Mouse (Mus musculus): Measurements from ENCODE around the gene Ror2. TPM values are rescaled to one million over a fixed set of nuclear protein-coding genes. Genes with fewer than 3 reads are reported as not detected.

The Ror2 gene
- polyA plus RNA-seq, 1 experiment from 2014 or later: 10.2 TPM

DNA sequence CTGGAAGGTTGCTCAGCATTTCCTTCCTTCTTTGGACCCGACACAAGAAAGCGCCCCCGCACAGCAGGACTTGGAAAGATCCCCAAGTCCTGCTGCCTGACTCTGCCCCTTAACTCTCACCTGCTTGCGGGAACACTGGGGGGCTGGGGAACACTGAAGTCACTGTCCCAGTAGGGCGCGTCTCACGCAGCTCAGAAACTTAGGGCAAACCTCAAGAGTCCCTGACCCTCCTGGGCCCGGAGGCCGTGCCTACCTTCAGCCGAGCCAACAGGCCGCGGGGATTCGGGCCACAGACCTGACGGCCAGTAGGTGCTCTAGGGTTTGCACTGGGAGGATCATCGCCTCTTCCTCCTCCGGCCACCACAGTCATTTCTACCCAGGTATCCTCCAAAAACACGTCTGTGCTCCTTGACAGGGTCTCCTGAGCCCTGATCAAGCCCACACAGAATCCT is 1.2 kb downstream of the Ror2 start:
- 2% methylated on average over 17 of the region's 17 CpGs for WGBS (ENCODE audit: insufficient replicate concordance)
- no peaks in the 10 kb centered on the region for H3K9me3 ChIP-seq (replicated peaks; ENCODE audit: control insufficient read depth, low read length)

DNA sequence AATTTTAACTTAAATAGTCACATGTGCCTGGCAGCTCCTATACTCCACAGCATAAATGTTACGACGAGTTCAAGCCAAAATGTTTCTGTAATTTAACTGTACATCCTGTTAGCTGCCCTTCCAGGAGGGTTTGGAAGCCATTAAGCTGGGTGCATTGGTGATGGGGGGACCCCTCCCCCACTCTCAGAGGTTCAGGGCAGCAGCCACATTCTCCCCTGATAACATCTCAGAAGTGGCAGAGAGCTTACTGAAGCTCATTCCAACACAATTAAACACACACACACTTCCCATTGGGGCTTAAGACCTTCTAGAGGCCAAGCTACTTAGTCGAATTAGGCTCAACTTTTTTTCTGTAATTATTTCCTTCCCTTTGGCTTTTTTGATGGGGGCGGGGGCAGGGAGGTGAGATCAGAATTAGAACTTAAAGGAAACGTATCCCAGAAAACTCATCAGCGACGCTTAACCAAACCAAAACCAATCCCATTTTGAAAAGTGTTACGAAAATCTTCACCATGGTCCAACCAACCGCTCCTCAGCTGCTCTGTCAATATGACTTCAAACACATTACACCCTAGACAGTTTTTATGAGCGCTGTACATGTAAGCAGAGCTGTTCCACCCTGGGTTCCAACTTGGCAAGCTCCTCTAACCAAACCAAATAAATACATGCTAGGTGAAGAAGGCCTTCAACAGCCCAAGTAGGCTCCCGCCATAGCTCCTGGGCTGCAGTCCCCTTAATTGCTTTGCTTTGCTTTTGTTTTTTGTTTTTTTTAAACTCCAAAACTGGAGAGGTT is 4.1 kb downstream of the Ror2 start:
- WGBS (ENCODE audit: insufficient replicate concordance): 39% methylated on average over 11 of the region's 11 CpGs
- H3K27me3 ChIP-seq (ENCODE audit: control insufficient read depth, insufficient read depth, low read length): 0 out of 2 replicates have a peak, but pooled peaks cover 3% of the 10 kb centered on the region
- no peak for ATAC-seq (replicated peaks; ENCODE audit: insufficient number of reproducible peaks, low FRiP score, low TSS enrichment)
- H3K9ac ChIP-seq (ENCODE audit: low read depth, low read length): no peak overlapping the region
- H3K4me2 ChIP-seq: peak overlapping the region; percentile 81
- H3K27ac ChIP-seq (ENCODE audit: low read depth, low read length): 0 out of 2 replicates have a peak overlapping the region, but pooled peaks have one; percentile 29
- no peak overlapping the region for H3K4me3 ChIP-seq (ENCODE audit: low read depth, low read length)
- H3K36me3 ChIP-seq (ENCODE audit: control insufficient read depth, insufficient read depth, low read length): no peaks in the 10 kb centered on the region
- H3K9me3 ChIP-seq (replicated peaks; ENCODE audit: control insufficient read depth, low read length): no peaks in the 10 kb centered on the region
- H3K4me1 ChIP-seq (ENCODE audit: control insufficient read depth, insufficient read depth, low read length): peaks cover 62% of the 10 kb centered on the region

More for the DNA sequence above, 1.2 kb downstream of the Ror2 start:
- Histone ChIP-seq H3K27me3 (ENCODE audit: control insufficient read depth, insufficient read depth, low read length) (0 out of 2 replicates have a peak, but pooled peaks cover 3% of the 10 kb centered on the region), H3K27ac (ENCODE audit: low read depth, low read length) (peak overlapping the region; percentile 75), H3K9ac (ENCODE audit: low read depth, low read length) (peak overlapping the region; percentile 88), H3K4me3 (ENCODE audit: low read depth, low read length) (peak overlapping the region; percentile 82), H3K4me1 (ENCODE audit: control insufficient read depth, insufficient read depth, low read length) (peaks cover 32% of the 10 kb centered on the region), H3K36me3 (ENCODE audit: control insufficient read depth, insufficient read depth, low read length) (no peaks in the 10 kb centered on the region), H3K4me2 (peak overlapping the region; percentile 81)
- ATAC-seq (replicated peaks; ENCODE audit: insufficient number of reproducible peaks, low FRiP score, low TSS enrichment): no peak

DNA sequence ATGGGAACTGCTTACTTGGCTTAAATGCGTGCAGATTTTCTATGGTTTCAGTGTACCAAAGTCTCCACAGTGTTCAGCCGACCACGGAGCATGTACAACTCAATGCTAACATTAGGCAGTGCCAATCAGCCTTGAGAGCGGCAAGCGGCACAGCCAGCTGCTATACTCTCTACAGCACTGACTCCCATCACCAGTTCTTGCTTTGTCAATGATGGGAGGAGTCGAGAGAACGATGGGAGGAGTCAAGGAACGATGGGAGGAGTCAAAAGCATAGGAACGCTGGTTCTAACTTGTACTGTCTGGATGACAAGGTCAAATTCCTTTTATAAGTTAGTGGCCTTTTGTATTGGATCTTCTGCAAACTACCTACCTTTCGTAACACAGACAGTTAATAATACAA is 7.0 kb downstream of the Ror2 start:
- WGBS (ENCODE audit: insufficient replicate concordance): 59% methylated on average over 10 of the region's 10 CpGs

DNA sequence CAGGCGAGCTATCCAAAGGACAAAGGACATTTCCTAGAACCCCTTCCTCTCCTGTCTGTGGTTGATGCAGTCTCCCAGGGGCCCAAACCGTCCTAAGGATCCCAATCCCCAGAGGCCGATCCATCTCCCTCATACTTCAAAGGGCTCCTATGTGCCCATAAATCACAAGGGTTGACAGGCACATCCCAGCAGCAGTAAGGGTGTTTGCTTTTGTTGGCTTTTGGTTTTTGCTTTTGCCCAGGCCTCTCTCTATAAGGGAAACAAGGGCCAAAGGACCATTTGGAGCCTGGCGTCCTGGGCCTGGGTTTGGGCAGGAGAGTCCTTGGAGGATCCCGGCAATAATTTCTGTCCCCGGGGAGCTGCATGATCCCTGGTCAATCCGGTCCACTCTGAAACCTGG is 9.5 kb downstream of the Ror2 start:
- ATAC-seq (replicated peaks; ENCODE audit: insufficient number of reproducible peaks, low FRiP score, low TSS enrichment): no peak
- no peak overlapping the region for H3K4me2 ChIP-seq
- H3K9me3 ChIP-seq (replicated peaks; ENCODE audit: control insufficient read depth, low read length): no peaks in the 10 kb centered on the region
- H3K4me3 ChIP-seq (ENCODE audit: low read depth, low read length): no peak overlapping the region
- peaks cover 72% of the 10 kb centered on the region for H3K4me1 ChIP-seq (ENCODE audit: control insufficient read depth, insufficient read depth, low read length)
- no peaks in the 10 kb centered on the region for H3K36me3 ChIP-seq (ENCODE audit: control insufficient read depth, insufficient read depth, low read length)
- H3K27me3 ChIP-seq (ENCODE audit: control insufficient read depth, insufficient read depth, low read length): no peaks in the 10 kb centered on the region
- H3K9ac ChIP-seq (ENCODE audit: low read depth, low read length): no peak overlapping the region
- no peak overlapping the region for H3K27ac ChIP-seq (ENCODE audit: low read depth, low read length)
- 46% methylated on average over 7 of the region's 7 CpGs for WGBS (ENCODE audit: insufficient replicate concordance)

More for the DNA sequence above, 7.0 kb downstream of the Ror2 start:
- Histone ChIP-seq H3K27ac (ENCODE audit: low read depth, low read length) (no peak overlapping the region), H3K27me3 (ENCODE audit: control insufficient read depth, insufficient read depth, low read length) (no peaks in the 10 kb centered on the region), H3K4me1 (ENCODE audit: control insufficient read depth, insufficient read depth, low read length) (peaks cover 74% of the 10 kb centered on the region), H3K9ac (ENCODE audit: low read depth, low read length) (no peak overlapping the region), H3K9me3 (replicated peaks; ENCODE audit: control insufficient read depth, low read length) (no peaks in the 10 kb centered on the region), H3K36me3 (ENCODE audit: control insufficient read depth, insufficient read depth, low read length) (no peaks in the 10 kb centered on the region), H3K4me2 (no peak overlapping the region), H3K4me3 (ENCODE audit: low read depth, low read length) (no peak overlapping the region)
- no peak for ATAC-seq (replicated peaks; ENCODE audit: insufficient number of reproducible peaks, low FRiP score, low TSS enrichment)

DNA sequence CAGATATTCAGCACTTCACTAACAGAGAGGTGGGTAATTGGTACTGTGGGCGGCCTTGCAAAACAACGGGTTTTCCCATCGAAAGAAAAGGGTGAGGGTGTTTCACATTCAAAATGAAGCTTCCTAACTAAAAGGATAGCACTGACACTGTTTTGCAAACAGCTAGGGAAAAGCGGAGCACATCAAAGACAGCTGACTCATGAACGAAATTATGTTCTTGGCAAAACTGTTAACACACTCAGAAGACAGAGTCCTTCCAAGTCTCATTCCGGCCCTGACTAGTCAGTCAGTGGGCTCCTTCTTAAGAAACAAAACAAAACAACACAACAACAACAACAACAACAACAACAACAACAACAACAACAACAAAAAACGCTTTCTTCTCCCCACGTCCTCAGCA is 10.1 kb downstream of the Ror2 start:
- Histone ChIP-seq H3K27me3 (ENCODE audit: control insufficient read depth, insufficient read depth, low read length) (no peaks in the 10 kb centered on the region), H3K36me3 (ENCODE audit: control insufficient read depth, insufficient read depth, low read length) (no peaks in the 10 kb centered on the region), H3K27ac (ENCODE audit: low read depth, low read length) (no peak overlapping the region), H3K9me3 (replicated peaks; ENCODE audit: control insufficient read depth, low read length) (no peaks in the 10 kb centered on the region), H3K4me2 (no peak overlapping the region), H3K9ac (ENCODE audit: low read depth, low read length) (no peak overlapping the region), H3K4me3 (ENCODE audit: low read depth, low read length) (no peak overlapping the region), H3K4me1 (ENCODE audit: control insufficient read depth, insufficient read depth, low read length) (peaks cover 67% of the 10 kb centered on the region)
- WGBS (ENCODE audit: insufficient replicate concordance): 54% methylated on average over 8 of the region's 8 CpGs
- no peak for ATAC-seq (replicated peaks; ENCODE audit: insufficient number of reproducible peaks, low FRiP score, low TSS enrichment)

DNA sequence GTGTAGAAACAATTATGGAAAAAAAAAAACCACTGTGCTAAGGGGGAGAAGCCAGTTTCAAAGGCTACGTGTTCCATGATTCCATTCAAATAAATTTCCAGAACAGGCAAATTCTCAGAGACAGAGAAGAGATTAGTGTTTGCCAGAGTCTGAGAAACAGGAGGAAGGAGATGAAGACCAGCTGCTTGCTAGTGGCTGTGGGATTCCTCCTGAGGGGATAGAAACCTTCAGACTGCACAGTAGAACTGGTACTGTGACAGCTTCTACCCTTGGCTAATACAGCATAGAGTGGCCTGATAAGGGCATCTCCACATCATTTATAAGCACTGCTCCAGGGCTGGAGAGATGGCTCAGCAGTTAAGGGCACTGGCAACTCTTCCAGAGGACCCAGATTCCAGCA is 11.2 kb downstream of the Ror2 start:
- no peaks in the 10 kb centered on the region for H3K9me3 ChIP-seq (replicated peaks; ENCODE audit: control insufficient read depth, low read length)
- no peak for ATAC-seq (replicated peaks; ENCODE audit: insufficient number of reproducible peaks, low FRiP score, low TSS enrichment)
- no peak overlapping the region for H3K4me2 ChIP-seq
- no peak overlapping the region for H3K4me3 ChIP-seq (ENCODE audit: low read depth, low read length)
- H3K27ac ChIP-seq (ENCODE audit: low read depth, low read length): no peak overlapping the region
- H3K36me3 ChIP-seq (ENCODE audit: control insufficient read depth, insufficient read depth, low read length): no peaks in the 10 kb centered on the region
- 68% methylated on average over 1 of the region's 1 CpGs for WGBS (ENCODE audit: insufficient replicate concordance)
- H3K9ac ChIP-seq (ENCODE audit: low read depth, low read length): no peak overlapping the region
- H3K27me3 ChIP-seq (ENCODE audit: control insufficient read depth, insufficient read depth, low read length): no peaks in the 10 kb centered on the region
- peaks cover 68% of the 10 kb centered on the region for H3K4me1 ChIP-seq (ENCODE audit: control insufficient read depth, insufficient read depth, low read length)

DNA sequence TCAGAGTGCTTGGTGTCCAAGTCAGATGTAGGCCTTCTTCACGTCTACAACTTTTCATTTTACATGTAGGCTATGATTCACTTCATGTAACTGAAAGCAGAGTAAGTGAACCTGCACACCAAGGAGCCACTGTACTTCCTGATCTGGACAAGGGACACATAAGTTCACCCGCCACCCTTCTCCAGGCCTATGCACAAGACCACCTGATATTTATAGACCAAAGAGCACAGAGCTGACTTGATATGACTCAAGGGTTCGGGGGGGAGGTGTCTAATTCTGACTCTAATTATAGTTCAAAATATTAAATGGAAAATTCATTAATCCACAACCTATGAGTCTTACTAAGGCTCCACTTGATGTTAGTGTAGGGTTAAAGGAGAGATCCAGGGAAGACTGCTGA is 14.3 kb downstream of the Ror2 start:
- 67% methylated on average over 3 of the region's 3 CpGs for WGBS (ENCODE audit: insufficient replicate concordance)
- peak overlapping the region; percentile 65 for H3K27ac ChIP-seq (ENCODE audit: low read depth, low read length)
- no peak overlapping the region for H3K9ac ChIP-seq (ENCODE audit: low read depth, low read length)

DNA sequence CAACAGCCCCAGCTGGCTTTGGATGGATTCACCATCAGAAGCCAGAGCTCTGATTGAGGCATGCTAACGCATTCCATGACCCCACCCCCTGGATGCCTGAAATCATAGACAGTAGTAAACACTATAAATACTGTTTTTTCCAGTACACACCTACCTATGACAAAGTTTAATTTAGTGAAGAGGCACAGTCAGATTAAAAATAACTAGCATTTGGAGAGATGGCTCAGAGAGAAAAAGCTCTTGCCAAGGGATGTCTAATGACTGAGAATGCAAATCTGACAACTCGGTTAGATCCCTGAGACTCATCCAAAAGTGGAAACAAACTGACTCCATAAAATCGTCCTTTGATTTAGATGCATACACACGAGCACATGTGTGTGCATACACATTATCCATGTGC is 15.4 kb downstream of the Ror2 start:
- H3K4me1 ChIP-seq (ENCODE audit: control insufficient read depth, insufficient read depth, low read length): peaks cover 39% of the 10 kb centered on the region
- no peak overlapping the region for H3K9ac ChIP-seq (ENCODE audit: low read depth, low read length)
- WGBS (ENCODE audit: insufficient replicate concordance): 80% methylated on average over 4 of the region's 4 CpGs
- no peak overlapping the region for H3K4me3 ChIP-seq (ENCODE audit: low read depth, low read length)
- no peak overlapping the region for H3K27ac ChIP-seq (ENCODE audit: low read depth, low read length)
- H3K36me3 ChIP-seq (ENCODE audit: control insufficient read depth, insufficient read depth, low read length): no peaks in the 10 kb centered on the region
- no peaks in the 10 kb centered on the region for H3K27me3 ChIP-seq (ENCODE audit: control insufficient read depth, insufficient read depth, low read length)
- no peak overlapping the region for H3K4me2 ChIP-seq
- H3K9me3 ChIP-seq (replicated peaks; ENCODE audit: control insufficient read depth, low read length): no peaks in the 10 kb centered on the region
- no peak for ATAC-seq (replicated peaks; ENCODE audit: insufficient number of reproducible peaks, low FRiP score, low TSS enrichment)

More for the DNA sequence above, 14.3 kb downstream of the Ror2 start:
- Histone ChIP-seq H3K27me3 (ENCODE audit: control insufficient read depth, insufficient read depth, low read length) (no peaks in the 10 kb centered on the region), H3K36me3 (ENCODE audit: control insufficient read depth, insufficient read depth, low read length) (no peaks in the 10 kb centered on the region), H3K9me3 (replicated peaks; ENCODE audit: control insufficient read depth, low read length) (no peaks in the 10 kb centered on the region), H3K4me2 (no peak overlapping the region), H3K4me3 (ENCODE audit: low read depth, low read length) (no peak overlapping the region), H3K4me1 (ENCODE audit: control insufficient read depth, insufficient read depth, low read length) (peaks cover 44% of the 10 kb centered on the region)
- no peak for ATAC-seq (replicated peaks; ENCODE audit: insufficient number of reproducible peaks, low FRiP score, low TSS enrichment)

DNA sequence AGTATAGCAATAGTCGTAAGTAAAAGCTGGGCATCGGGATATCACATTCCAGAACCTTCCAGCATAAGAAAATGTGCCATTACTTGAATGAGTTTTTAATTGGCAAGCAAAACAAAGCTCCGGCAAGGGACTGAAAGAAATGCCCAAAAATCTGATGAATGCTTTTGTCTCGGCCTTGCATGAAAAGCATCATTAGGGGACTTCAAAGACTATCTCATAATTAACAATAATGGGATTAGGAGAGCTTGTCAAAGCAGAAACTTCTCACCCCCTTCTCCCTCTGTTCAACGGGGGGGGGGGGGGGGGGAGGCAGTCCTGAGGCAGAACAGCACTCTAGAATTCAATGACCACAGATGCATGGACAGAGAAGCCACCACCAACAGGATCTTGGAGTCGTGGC is 17.4 kb downstream of the Ror2 start:
- WGBS (ENCODE audit: insufficient replicate concordance): 67% methylated on average over 6 of the region's 6 CpGs
- Histone ChIP-seq H3K9me3 (replicated peaks; ENCODE audit: control insufficient read depth, low read length) (no peaks in the 10 kb centered on the region), H3K27ac (ENCODE audit: low read depth, low read length) (no peak overlapping the region), H3K4me2 (no peak overlapping the region), H3K36me3 (ENCODE audit: control insufficient read depth, insufficient read depth, low read length) (no peaks in the 10 kb centered on the region), H3K4me3 (ENCODE audit: low read depth, low read length) (no peak overlapping the region), H3K4me1 (ENCODE audit: control insufficient read depth, insufficient read depth, low read length) (peaks cover 41% of the 10 kb centered on the region), H3K9ac (ENCODE audit: low read depth, low read length) (no peak overlapping the region), H3K27me3 (ENCODE audit: control insufficient read depth, insufficient read depth, low read length) (no peaks in the 10 kb centered on the region)
- ATAC-seq (replicated peaks; ENCODE audit: insufficient number of reproducible peaks, low FRiP score, low TSS enrichment): no peak

Data from heart, embryonic 11.5 days (tissue).